Mouse (Mus musculus): ENCODE results near the gene Gpr37.

Gpr37 gene

DNA sequence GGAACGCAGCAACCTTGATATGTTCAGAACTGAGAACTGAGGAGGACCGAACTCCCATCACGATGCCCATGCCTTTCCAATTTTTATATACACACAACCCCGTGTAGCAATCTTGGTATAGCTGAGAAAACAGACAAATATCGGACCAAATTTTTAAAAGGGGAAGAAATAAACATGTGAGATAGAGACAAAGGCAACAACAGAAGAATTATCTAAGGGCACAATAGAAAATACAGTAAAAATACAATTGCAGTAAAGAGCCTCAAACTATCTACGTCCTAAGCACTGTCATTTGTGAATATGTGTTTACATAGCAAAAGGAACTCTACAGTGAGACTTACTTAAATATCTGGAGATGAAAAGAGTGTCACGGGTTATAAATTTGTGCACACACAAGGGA, at the start of gene Gpr37:
TSS of gene Gpr37 (minus strand) at position 101 of the 400 bp plus-strand sequence.
- no peak for DNase-seq (ENCODE audit: low read depth, low spot score)

DNA sequence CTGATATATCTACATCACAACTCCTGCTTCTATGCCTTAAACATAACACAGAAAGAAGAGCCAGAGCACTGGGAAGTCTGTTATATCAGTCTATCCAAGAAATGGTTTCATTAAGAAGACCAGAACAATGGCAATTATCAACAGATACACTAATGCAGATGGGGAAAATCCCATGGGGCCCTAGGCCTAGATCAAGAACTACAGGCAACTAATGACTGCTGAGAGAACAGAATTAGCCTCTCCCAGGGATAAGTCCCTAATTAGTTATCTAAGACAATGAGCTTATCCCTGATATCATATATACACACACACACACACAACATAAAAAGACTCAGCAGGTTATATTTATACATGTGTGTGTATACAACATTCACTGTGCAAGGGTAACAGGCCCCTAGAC, 46.0 kb upstream of the Gpr37 start:
- no peak for DNase-seq (ENCODE audit: low read depth, low spot score)

DNA sequence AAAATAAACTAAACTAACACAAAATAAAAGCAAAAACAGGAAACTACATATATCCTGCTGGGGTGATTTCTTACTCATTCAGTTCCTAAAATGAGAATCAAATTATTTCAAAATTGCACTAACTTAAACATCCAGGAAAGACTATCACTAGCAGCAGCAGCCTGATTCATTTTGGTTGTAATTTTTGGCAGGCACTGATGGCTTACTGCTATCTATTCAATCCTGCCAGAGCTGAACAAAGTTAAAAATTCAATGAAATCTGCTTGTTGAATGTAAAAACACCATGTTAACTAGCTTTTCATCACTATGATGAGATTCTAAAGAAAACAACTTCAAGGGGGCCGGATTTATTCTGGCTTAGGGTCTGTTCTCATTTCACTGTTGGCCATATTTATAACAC, 36.0 kb upstream of the Gpr37 start:
- peak; percentile 9 for DNase-seq (ENCODE audit: low read depth, low spot score)

DNA sequence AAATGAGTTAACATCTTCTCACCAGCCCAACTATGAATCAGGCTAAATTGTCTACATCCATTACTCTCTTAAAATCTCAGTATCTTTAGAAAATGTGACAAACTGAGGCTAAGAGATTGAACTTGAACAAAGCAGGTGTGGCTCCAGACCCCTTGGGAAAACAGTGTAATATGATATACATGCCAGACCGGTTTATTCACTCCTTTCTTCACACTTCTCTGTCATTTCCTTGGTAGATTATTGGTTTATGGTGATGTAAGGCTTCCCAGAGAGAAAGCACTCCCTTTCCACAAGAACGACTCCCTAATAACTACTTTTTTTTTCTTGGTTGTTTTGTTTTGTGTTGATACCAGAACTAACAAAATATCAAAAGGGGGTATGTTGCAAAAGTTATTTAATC, 20.1 kb upstream of the Gpr37 start:
- DNase-seq (ENCODE audit: low read depth, low spot score): no peak

DNA sequence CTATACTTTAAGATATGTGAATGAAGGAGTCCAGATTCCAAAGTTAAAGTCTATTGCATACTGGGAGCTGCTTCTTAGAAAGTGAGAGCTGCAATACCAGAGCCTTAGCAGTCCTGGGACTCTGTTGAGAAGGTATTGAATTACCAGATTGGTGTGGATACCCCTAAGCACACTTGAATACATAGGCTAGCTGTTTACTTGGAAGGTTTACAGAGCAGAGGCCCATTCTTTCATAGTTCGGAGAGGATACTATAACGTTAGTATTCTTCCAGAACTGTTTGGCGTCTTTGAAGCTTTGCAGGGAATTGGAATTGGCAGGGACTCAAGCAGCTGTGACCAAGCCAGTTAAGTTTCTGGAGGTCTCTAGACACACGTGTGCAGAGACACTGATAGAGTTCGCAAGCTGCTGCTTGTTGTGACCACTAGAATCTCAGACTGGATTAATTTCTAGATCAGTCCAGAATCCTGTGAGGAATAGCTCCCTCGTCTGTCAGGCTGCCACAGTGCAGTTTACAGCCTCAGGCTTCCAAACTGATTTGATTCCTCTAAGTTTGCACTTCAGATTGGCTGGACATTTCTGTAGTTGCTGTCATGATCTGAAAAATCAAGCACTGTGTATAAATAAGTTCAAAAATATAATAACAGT, 18.8 kb upstream of the Gpr37 start:
- peak; percentile 82 for DNase-seq (ENCODE audit: low read depth, low spot score)

DNA sequence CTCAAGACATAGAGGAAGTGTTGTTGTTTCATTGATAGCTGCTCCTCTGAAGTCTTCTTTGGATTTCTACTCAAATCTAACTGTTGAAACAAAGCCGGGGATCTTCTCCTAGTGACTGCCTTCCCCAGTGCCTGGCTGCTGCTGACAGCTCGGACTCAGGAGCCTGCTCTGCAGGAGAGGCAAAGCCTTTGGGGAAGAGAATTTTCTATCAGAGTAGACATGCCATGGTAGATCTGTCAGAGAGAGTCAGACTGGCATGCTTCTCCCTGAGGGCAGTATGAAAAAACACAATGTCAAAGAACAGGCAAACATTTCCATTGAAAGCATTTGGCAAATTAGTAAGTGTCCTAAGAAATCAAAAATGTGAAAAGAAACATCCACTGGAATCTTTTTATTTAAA, 9.4 kb upstream of the Gpr37 start:
- DNase-seq (ENCODE audit: low read depth, low spot score): no peak

DNA sequence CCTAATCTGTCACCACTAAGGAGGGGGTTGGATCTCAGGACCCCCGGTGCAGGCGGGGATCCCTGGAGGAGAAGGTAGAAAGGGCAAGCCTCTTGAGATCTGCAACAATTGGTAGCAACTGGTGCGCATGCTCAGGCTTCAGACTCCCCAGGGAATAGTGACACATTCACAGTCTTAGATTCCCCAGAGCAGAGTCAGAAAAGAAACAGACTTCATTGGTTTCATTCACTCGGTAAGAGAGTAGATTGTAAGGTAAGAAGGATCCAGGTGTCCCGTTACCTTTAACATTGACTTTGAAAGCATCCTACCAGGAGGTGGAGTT, 284 bp downstream of the Gpr37 start:
- DNase-seq (ENCODE audit: low read depth, low spot score): peak; percentile 84

DNA sequence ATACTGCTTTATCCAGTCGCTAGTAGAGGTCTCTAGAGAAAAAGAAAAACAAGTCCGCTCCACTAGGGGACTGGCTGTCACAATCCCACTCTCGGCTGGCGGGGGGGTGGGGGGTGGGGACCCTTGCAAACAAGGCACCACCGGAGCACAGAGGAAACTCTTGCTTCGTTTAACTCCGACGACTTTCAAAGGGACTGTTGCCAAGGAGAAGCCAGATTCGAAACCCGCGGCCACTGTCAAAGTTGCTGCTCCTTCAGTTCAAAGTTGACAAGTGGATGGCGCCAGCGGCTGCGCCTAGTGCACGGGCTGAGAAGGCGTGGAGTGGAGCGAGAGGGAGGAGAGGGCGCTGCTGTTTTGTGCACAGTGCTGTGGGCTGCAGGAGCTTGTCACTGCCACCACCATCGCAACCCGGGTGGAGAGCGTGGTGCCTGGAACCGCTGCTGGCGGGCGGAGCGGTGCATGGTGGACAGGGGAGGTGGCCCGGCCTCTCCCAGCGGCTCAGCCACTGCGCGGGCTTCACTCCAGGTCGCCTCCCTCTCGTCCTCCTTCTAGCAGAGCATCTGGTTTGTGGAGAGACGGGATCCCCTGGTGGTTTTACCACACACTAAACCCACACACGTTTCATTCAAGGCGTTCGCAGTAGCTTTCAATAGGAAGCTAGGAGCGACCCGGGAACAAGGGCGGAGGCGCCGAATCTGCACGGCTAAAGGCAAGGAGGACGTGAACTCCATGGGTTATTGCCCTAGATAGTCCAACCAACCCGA, 827 bp downstream of the Gpr37 start:
- peak; percentile 93 for DNase-seq (ENCODE audit: low read depth, low spot score)

DNA sequence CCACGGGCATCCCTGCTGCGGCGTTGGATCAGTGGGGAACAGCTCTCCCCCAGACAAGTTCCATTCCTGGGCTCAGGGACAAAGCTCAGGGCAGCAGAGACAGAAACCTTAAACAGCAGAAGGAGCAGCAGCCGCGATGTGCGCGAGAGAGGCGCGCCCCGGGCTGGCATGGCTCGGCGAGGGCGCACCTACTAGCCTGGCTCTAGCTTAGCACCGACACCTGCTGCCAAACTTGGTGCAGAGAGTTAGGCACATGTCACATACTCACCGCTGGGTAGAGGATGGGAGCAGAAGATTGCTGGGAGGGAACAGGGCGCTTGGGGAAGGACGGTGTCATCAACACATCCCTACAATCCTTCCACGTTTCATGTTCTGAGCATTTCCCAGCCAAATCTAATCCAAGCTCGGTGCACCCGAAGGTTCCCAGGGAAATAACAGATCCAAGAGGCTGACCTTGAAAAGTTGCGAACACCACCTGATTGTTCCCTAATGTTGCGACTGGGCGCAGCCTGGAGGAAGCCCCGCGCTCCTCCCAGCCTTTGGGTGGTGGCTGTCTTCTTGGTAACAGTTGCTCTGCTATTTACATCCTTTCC, 1.5 kb downstream of the Gpr37 start:
- DNase-seq (ENCODE audit: low read depth, low spot score): peak; percentile 47

DNA sequence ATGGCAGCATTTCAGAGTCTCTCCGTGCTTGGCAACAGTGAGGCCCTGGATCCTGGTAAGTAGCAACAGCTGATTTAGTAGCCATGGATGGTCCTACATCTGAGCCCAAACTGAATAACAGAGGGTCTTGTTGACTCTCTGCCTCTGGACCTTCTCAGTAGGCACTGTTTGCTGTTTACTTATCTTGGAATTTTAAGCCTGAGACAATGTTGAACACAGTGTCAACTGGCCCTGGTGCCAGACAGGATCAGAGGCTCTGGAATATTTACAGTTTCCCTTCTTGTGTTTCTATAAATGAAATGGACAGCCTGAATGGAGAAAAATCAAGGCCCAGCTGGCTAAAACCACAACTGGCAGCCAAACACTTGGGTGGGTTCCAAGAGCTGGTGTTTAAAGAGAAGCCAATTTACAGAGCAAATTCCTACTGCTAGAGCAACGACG, 3.7 kb downstream of the Gpr37 start:
- peak; percentile 64 for DNase-seq (ENCODE audit: low read depth, low spot score)

DNA sequence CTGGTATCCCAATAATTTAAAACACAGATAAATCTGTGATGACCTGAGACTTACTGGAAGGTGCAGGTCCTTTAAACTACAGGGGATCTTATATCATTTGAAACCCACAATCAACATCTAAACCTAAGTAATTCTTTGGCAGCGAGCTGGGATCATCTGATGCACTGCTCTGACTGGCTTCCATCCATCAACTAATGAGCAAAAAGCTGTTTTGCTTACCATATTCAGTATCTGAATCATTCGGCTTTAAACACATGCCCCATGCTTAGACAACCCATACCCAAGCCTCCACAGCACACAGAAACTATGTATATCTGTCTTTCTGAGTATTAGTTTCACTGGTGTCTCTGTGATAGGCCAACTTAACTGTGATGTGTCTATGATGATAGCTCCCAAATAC, 6.1 kb downstream of the Gpr37 start:
- peak; percentile 43 for DNase-seq (ENCODE audit: low read depth, low spot score)

DNA sequence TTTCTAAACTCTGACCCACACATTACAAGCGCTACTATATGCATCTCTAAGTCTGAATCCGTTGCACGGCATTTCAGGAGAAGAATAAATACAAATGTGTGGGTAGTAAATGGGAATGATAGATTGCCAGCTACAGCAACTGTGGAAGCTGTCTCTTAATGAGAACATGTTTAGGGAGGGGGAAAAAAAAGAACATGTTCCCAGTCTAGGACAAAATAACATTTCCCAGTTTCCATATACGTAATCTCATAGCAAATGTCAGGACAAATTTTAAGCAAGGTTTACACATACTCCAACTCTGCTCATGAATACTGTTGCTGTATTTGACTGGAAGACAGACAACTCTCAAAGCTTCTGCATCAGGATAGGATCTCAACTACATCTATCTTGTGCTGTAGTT, 15.4 kb downstream of the Gpr37 start:
- peak; percentile 23 for DNase-seq (ENCODE audit: low read depth, low spot score)

DNA sequence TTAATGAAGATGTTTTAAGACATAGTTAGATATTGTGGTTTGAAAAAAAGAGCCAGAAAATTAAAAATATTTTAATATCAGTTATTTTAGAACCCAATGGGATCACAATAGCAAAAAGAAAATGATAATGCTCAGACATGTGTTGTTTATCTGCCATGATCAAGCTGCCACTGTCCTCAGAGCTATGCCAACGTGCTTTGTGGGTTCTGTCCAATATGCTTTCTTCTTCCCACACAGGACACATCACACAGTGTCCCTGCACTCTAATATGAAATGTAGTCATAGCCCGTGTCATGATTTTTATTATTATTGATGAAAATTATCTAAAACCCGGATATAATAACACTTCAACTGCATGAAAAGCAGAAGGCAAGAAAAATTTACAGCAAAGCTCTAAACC, 16.7 kb downstream of the Gpr37 start:
- DNase-seq (ENCODE audit: low read depth, low spot score): no peak

DNA sequence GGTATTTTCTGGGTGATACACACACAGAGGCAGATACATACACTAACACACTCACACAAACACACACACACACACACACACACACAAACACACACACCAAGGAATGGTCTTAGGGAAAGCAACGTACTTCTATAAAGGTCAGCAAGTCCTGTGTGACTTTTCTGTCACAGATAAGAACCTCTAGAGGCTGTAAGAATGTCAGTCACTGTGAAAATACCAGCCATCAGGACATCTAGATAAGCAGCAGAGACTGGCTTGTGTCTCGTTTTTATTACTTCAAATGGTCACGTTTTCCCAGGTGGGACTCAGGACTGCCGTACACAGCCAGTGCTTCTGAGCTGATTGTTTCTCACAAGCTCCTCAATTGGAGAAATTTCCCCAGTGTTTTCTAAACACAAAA, 20.4 kb downstream of the Gpr37 start:
- no peak for DNase-seq (ENCODE audit: low read depth, low spot score)

DNA sequence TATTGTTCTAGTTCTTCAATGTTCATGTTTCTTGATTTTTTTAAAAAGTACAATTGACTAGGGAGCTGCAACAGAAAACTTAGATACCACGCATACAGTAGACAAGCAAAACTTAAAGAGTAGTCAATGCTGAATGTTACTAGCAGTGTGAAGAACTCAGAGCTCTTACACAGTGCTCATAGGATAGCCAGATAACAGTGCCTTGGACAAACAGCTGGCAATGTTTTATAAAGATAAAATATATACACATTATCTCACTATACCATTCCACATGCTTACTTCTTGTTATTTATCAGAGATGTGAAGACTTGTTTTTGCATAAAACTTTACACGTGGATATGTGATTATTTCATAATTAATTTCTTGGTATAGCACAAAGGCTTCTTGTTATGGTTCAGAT, 26.6 kb downstream of the Gpr37 start:
- DNase-seq (ENCODE audit: low read depth, low spot score): no peak

DNA sequence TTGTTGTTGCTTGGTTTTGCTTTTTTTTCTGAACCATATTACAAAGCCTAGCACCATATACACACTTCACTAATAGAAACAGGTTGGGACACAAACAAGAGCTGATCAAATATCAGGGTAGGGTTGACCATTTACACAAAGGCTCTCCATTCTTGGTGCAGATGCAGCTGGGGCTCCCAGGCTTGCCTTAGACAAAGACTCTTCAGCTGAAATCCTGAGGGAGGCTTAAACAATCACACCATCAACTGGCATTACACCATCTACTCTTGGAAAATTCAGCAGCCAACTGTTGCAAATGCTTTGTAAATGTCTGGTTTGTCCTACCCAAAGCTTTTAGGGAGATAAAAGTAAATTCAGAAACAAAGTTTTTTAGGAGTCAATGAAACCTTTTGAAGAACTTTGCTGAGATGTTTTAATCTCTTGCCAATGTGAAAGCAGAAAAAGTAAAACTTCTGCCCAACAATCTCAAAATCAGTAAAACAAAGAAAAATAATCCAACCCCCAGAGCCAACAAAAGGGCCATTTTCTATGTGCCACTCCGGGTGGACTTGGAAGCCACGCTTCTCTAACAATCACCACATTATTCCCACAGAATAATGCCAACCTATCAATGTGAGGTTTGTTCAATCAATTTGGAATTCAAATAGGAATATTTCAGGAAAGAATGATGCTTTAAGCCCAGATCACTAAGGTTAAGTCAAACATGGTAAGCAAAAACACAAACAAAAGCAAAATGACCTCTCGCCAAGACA, 30.4 kb downstream of the Gpr37 start:
- DNase-seq (ENCODE audit: low read depth, low spot score): peak; percentile 86
